Mouse (Mus musculus): ENCODE measurements around the gene Gm5796. TPM values are rescaled to one million over a fixed set of nuclear protein-coding genes. Genes with fewer than 3 reads are reported as not detected.
"Not testable (repeated sequence)": the region's sequence is repeated elsewhere in the genome, so short reads cannot be mapped to it uniquely, and the experiment has no call there.

Gene Gm5796
- 1 to 10 TPM; 1.4 to 1.5 TPM for total RNA-seq (2021)

DNA sequence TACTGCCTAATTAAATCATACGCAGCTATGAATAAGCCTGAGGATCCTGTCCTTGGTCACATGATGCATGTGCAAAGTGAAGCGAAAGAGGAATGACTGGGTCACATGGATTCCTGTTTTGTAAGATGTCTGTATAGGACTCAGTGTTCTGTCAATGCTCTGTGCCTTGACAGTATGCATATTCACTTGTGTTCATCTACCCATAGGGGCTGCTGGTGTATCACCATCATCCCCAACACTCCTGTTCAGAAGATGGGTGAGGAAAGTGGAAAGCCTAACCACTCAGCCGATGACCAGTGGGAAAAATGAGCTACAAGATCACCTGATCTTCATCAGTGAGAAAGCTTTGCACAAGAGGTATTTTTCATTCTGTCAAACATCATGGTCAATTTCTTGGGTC is at the start of gene Gm5796:
TSS of gene Gm5796 (plus strand) at position 301 of the 400 bp plus-strand sequence.
- DNase-seq (ENCODE audit: low spot score in 2 of 2); intact Hi-C loops (cut with DNase I): not testable (repeated sequence)

DNA sequence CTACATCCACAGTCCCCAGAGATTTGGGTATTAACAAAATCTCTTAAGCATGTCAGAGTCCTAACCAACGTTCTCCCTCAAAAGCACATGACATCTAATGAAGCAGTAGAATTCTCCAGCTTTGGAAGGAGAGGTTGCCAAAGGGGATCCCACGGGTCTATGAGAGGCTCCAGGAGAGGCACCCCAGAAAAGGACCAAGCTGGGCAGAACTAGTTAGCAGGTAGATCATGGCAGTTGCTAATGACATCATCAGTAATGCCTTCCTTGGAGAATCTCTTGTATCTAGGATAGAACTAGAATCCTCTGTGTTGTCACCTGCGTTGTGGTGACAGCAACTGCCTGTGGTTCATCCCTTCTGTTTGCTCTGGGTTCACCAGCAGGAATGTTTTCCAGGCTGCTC is 25.6 kb upstream of the Gm5796 start, which contains the start of gene Gm3099:
TSS of gene Gm3099 (plus strand) at position 301 of the 400 bp plus-strand sequence.
- intact Hi-C loops (cut with DNase I); DNase-seq (ENCODE audit: low spot score in 2 of 2): not testable (repeated sequence)

DNA sequence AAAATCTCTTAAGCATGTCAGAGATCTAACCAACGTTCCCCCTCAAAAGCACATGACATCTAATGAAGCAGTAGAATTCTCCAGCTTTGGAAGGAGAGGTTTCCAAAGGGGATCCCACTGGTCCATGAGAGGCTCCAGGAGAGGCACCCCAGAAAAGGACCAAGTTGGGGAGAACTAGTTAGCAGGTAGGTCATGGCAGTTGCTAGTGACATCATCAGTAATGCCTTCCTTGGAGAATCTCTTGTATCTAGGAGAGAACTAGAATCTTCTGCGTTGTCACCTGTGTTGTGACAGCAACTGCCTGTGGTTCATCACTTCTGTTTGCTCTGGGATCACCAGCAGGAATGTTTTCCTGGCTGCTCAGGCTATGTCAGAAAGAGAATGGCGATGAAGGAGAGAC is 60.1 kb downstream of the Gm5796 start, which contains the start of gene Gm3115:
TSS of gene Gm3115 (plus strand) at position 301 of the 400 bp plus-strand sequence.
- intact Hi-C loops (cut with DNase I); DNase-seq (ENCODE audit: low spot score in 2 of 2): not testable (repeated sequence)

Other genes with a start within 250 kb of the Gm5796 start
- under 1 TPM; 0.50 to 0.60 TPM for gene Gm3002, start 213.9 kb upstream of the Gm5796 start, total RNA-seq (2021)
- under 1 TPM in 1 of 2 experiments, not detected in 1; 0.73 TPM for gene Gm3033, start 177.7 kb upstream of the Gm5796 start, total RNA-seq (2021)
- gene Gm2916, start 139.8 kb upstream of the Gm5796 start, total RNA-seq (2021), result not detected
- not detected for gene Gm3029, start 92.2 kb upstream of the Gm5796 start, total RNA-seq (2021)
- gene Gm3095, start 60.4 kb upstream of the Gm5796 start, total RNA-seq (2021), result under 1 TPM in 1 of 2 experiments, not detected in 1; 0.25 TPM
- not detected for gene Gm3099, start 25.5 kb upstream of the Gm5796 start, total RNA-seq (2021)
- under 1 TPM in 1 of 2 experiments, not detected in 1; 0.46 TPM for gene Gm3115, start 60.2 kb downstream of the Gm5796 start, total RNA-seq (2021)
- 1 to 10 TPM; 2.1 to 3.3 TPM for gene Gm8108, start 86.6 kb downstream of the Gm5796 start, total RNA-seq (2021)
- not detected for gene Gm3127, start 141.1 kb downstream of the Gm5796 start, total RNA-seq (2021)
- gene Gm2974, start 158.6 kb downstream of the Gm5796 start, total RNA-seq (2021), result under 1 TPM; 0.34 to 0.46 TPM
- not detected for gene Gm3138, start 225.7 kb downstream of the Gm5796 start, total RNA-seq (2021)

Measured in left cerebral cortex, postnatal 25 days (tissue).